Mouse (Mus musculus): ENCODE measurements around the gene Kank1.

DNA sequence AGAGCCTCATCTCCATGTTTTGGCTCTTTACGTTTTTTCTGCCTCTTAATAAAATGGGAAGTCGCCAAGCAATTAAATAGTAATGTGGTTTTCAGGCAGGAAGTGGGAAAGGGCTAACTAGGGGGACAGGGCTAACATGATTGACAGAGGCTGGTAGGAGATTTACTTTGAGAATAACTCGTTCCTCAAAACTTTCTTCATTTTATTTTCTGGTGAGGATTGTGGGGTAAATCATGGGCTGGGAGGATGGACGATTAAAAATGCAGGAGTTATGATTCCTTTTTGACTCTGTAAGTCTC is 89.2 kb downstream of the Kank1 start:
- no peak for TF ChIP-seq CTCF (IDR thresholded peaks at IDR 0.05; ENCODE audit: insufficient read depth, low read depth, low read length)
- no peak for TF ChIP-seq POLR2A (IDR thresholded peaks at IDR 0.05; ENCODE audit: insufficient read depth, low read depth, low read length)

Data from olfactory bulb, adult 2 months (tissue).